Mouse (Mus musculus) intestine, postnatal 0 days (tissue): ENCODE results near the gene Tead1. TPM values are rescaled to one million over a fixed set of nuclear protein-coding genes. Genes with fewer than 3 reads are reported as not detected.
A peak's percentile ranks its signal among the peaks of the same experiment; 100 is the strongest.

Experiments
- ATAC-seq: fragments of 200-750 bp; cut with Nextera tagmentation; 2 replicates; pipeline ENCODE4 v1.8.0; 2017; ENCODE audit warnings: mild to moderate bottlenecking, moderate TSS enrichment, moderate library complexity
- H3K27ac ChIP-seq: fragments of 300-500 bp; sonication (generic); 2 replicates; pipeline ENCODE4 v1.5.1; 2014; ENCODE audit warnings: mild to moderate bottlenecking, low read depth, low read length, moderate library complexity
- H3K27me3 ChIP-seq: fragments of 300-500 bp; sonication (generic); replicated peaks from 2 replicates; pipeline ENCODE4 v1.6.1; 2014; ENCODE audit warnings: low read length, mixed read lengths; ENCODE audit not compliant: control insufficient read depth, insufficient read depth
- H3K36me3 ChIP-seq: fragments of 300-500 bp; sonication (generic); 2 replicates; pipeline ENCODE4 v1.6.1; 2014; ENCODE audit warnings: mild to moderate bottlenecking, moderate library complexity; ENCODE audit not compliant: control insufficient read depth, insufficient read depth
- H3K4me1 ChIP-seq: fragments of 300-500 bp; sonication (generic); replicated peaks from 2 replicates; pipeline ENCODE4 v1.6.1; 2014; ENCODE audit warnings: antibody characterized with exemption, low read length, mixed read lengths; ENCODE audit not compliant: control insufficient read depth, insufficient read depth
- H3K4me2 ChIP-seq: fragments of 300-500 bp; sonication (generic); replicated peaks from 2 replicates; pipeline ENCODE4 v1.6.1; 2014; ENCODE audit warnings: low read depth, mild to moderate bottlenecking, moderate library complexity
- H3K4me3 ChIP-seq: fragments of 300-500 bp; sonication (generic); 2 replicates; pipeline ENCODE4 v1.5.1; 2014; ENCODE audit warnings: low read depth, low read length
- H3K9ac ChIP-seq: fragments of 300-500 bp; sonication (generic); 2 replicates; pipeline ENCODE4 v1.6.1; 2014; ENCODE audit warnings: mild to moderate bottlenecking, low read depth, low read length
- H3K9me3 ChIP-seq: fragments of 300-500 bp; sonication (generic); 2 replicates; pipeline ENCODE4 v1.6.1; 2016; ENCODE audit warnings: mixed run types; ENCODE audit not compliant: control insufficient read depth
- CTCF ChIP-seq: sonication (generic); IDR thresholded peaks from 2 replicates; pipeline ENCODE4 v1.5.1; 2016; ENCODE audit warnings: low read depth, mild to moderate bottlenecking, control low read depth, antibody characterized with exemption, moderate library complexity
- WGBS: fragments of 180-500 bp; shearing (Covaris S2); extraction: QIAGEN DNeasy Blood & Tissue Kit; methylation state at CpG from one replicate; pipeline ENCODE4 v1.1.7; 2014; 5-methylcytosine and 5-hydroxymethylcytosine counted together
- polyA plus RNA-seq: library from polyadenylated mRNA; unstranded; fragments of >200 nt; fragmentation: Nextera tagmentation; extraction: Ambion mirVana; gene quantifications from 2 replicates; pipeline ENCODE4 v1.2.1, GENCODE M21; 2015

The Tead1 gene
- polyA plus RNA-seq, 1 experiment from 2014 or later = 7.4 TPM

- Histone ChIP-seq H3K4me2 (peak overlapping the region; percentile 27; the same call in 1 of the 2 replicates), H3K36me3 (no peaks in the 10 kb centered on the region), H3K9me3 (no peaks in the 10 kb centered on the region), H3K9ac (no peak overlapping the region), H3K27ac (peak overlapping the region; percentile 41; the same call in 1 of the 2 replicates), H3K27me3 (no peaks in the 10 kb centered on the region), H3K4me1 (peaks cover 9% of the 10 kb centered on the region), H3K4me3 (no peak overlapping the region)
- TF ChIP-seq CTCF = no peak
- ATAC-seq = peak; percentile 56
- WGBS = 35% methylated on average over 3 of the region's 4 CpGs
Measured at GRCm38 (mm10) chr7:112706756-112707155, 27.6 kb downstream of the Tead1 start.

- no peaks in the 10 kb centered on the region for H3K36me3 ChIP-seq
- ATAC-seq = no peak
- H3K9me3 ChIP-seq = no peaks in the 10 kb centered on the region
- H3K4me1 ChIP-seq = peaks cover 12% of the 10 kb centered on the region
- no peak overlapping the region for H3K27ac ChIP-seq
- no peak overlapping the region for H3K9ac ChIP-seq
- no peak overlapping the region for H3K4me2 ChIP-seq
- no peaks in the 10 kb centered on the region for H3K27me3 ChIP-seq
- H3K4me3 ChIP-seq = no peak overlapping the region
- TF ChIP-seq CTCF = no peak
- 67% methylated on average over 7 of the region's 7 CpGs for WGBS
Measured at GRCm38 (mm10) chr7:112710409-112711107, 31.4 kb downstream of the Tead1 start.

- ATAC-seq = peak; percentile 48; the same call in 1 of the 2 replicates
- no peaks in the 10 kb centered on the region for H3K9me3 ChIP-seq
- H3K4me1 ChIP-seq = peaks cover 15% of the 10 kb centered on the region
- H3K4me2 ChIP-seq = peak overlapping the region; percentile 24; the same call in 1 of the 2 replicates
- WGBS = 59% methylated on average over 5 of the region's 5 CpGs
- H3K27ac ChIP-seq = peak overlapping the region; percentile 41
- no peaks in the 10 kb centered on the region for H3K27me3 ChIP-seq
- no peak overlapping the region for H3K9ac ChIP-seq
- no peaks in the 10 kb centered on the region for H3K36me3 ChIP-seq
- TF ChIP-seq CTCF = no peak
- no peak overlapping the region for H3K4me3 ChIP-seq
Measured at GRCm38 (mm10) chr7:112711977-112712376, 32.9 kb downstream of the Tead1 start.

GRCm38 (mm10) chr7:112713509-112713908, 34.4 kb downstream of the Tead1 start:
- H3K27me3 ChIP-seq = no peaks in the 10 kb centered on the region
- H3K4me1 ChIP-seq = peaks cover 15% of the 10 kb centered on the region
- WGBS = 48% methylated on average over 5 of the region's 5 CpGs
- H3K4me3 ChIP-seq = no peak overlapping the region
- H3K36me3 ChIP-seq = no peaks in the 10 kb centered on the region
- H3K27ac ChIP-seq = no peak overlapping the region
- H3K4me2 ChIP-seq = no peak overlapping the region
- no peak overlapping the region for H3K9ac ChIP-seq
- no peaks in the 10 kb centered on the region for H3K9me3 ChIP-seq
- no peak for ATAC-seq
- TF ChIP-seq CTCF = peak; percentile 56

- TF ChIP-seq CTCF = no peak
- no peaks in the 10 kb centered on the region for H3K36me3 ChIP-seq
- no peak overlapping the region for H3K4me2 ChIP-seq
- H3K9me3 ChIP-seq = no peaks in the 10 kb centered on the region
- peaks cover 15% of the 10 kb centered on the region for H3K4me1 ChIP-seq
- no peak overlapping the region for H3K27ac ChIP-seq
- ATAC-seq = peak; percentile 14; the same call in 1 of the 2 replicates
- no peak overlapping the region for H3K9ac ChIP-seq
- H3K27me3 ChIP-seq = no peaks in the 10 kb centered on the region
- H3K4me3 ChIP-seq = no peak overlapping the region
- WGBS = 77% methylated on average over 6 of the region's 6 CpGs
Measured at GRCm38 (mm10) chr7:112714783-112715182, 35.7 kb downstream of the Tead1 start.

- 55% methylated on average over 6 of the region's 6 CpGs for WGBS
- H3K4me2 ChIP-seq = no peak overlapping the region
- H3K9me3 ChIP-seq = no peaks in the 10 kb centered on the region
- peaks cover 15% of the 10 kb centered on the region for H3K4me1 ChIP-seq
- no peak for TF ChIP-seq CTCF
- H3K27me3 ChIP-seq = no peaks in the 10 kb centered on the region
- H3K36me3 ChIP-seq = no peaks in the 10 kb centered on the region
- no peak overlapping the region for H3K9ac ChIP-seq
- no peak overlapping the region for H3K27ac ChIP-seq
- no peak for ATAC-seq
- no peak overlapping the region for H3K4me3 ChIP-seq
Measured at GRCm38 (mm10) chr7:112716701-112717100, 37.6 kb downstream of the Tead1 start.
